Mouse (Mus musculus): ENCODE results near the gene Gm21858.
"Not testable (repeated sequence)": the region's sequence is repeated elsewhere in the genome, so short reads cannot be mapped to it uniquely, and the experiment has no call there.

The Gm21858 gene

DNA sequence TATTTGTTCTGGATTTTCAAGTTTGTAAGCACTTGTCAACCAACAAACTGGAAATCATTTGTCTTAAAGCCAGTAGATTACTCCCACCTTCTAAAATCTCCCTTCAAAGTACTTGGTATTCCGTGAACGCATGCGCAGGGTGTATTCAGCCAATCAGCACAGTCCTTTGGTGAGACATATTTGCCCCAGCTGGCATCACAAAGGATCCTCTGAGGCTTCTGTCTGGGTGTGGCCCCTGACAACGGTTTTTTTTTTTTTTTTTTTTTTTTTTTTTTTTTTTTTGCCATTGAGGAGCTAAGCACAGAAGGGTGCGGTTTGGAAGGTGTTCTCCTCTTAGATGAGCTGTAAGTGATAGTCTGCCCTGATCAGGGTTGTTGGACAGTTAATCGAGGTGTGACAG is at the start of gene Gm21858:
TSS of gene Gm21858 (plus strand) at position 301 of the 400 bp plus-strand sequence.
- DNase-seq (ENCODE audit: low read depth, low spot score): not testable (repeated sequence)
